Mouse (Mus musculus): ENCODE measurements around the gene Sbk2.

DNA sequence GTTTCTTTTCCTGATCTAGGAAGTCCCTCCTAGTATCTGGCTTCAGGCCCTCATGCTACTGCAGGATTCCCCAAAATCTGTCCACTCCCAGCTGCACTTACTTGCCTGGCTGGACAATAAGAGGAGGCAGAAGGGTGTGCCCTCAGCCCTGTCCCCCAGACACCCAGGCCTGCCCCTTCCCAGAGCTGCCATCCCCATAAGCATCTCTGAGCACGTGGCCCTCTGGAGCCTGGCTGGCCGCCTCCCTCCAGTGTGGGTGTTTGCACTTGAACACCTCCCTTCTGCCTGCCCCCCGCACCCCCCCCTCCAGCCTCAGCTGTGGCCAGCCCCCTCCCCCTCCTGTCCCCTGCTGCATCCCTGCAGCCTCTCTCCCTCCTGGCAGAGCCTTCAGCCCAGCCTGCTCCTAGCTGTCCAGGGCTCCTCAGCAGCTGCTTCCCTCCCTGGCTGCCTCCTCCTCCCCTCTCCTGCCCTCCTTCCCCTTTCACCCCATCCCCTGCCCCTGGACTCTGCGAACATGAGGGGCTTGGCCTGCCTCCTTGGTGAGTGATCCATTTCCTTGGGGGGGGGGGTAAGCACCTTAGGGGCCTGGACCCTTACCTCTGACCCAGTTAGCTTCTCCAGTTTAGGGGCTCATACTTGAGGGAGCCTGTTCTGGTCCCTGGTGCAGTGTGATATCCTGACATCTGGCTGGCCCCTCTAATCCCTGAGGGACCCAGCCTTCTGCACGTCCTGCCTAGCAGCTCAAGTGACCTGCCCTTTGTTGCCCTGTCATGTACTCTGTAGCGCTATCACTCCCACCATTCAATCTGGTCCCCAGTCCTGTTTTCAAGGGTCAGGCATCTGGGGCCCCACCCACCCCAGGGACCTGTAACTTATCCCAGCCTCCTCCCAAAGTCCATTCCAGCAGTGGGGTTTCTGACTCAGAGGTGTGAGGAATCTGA is 38.5 kb downstream of the Sbk2 start, which contains the start of gene Ssc5d:
- no peak for TF ChIP-seq CTCF (IDR thresholded peaks at IDR 0.05; ENCODE audit: control insufficient read depth, insufficient read depth, insufficient read length)
- no peak for TF ChIP-seq FOSL1 (IDR thresholded peaks at IDR 0.05; ENCODE audit: insufficient read depth, low read length, poor library complexity, severe bottlenecking)
- TF ChIP-seq USF1 (IDR thresholded peaks at IDR 0.05; ENCODE audit: low read depth) = peak; percentile 63
- TF ChIP-seq MYOD1 (IDR thresholded peaks at IDR 0.05; ENCODE audit: control insufficient read depth, insufficient read length, low read depth) = peak; percentile 31
- no peak for TF ChIP-seq MYOG (IDR thresholded peaks at IDR 0.05; ENCODE audit: control insufficient read depth, extremely low read depth, insufficient read length)
- TF ChIP-seq CEBPB (IDR thresholded peaks at IDR 0.05; ENCODE audit: low read depth) = no peak
- peak; percentile 2 for TF ChIP-seq MAX (IDR thresholded peaks at IDR 0.05)
